Mouse (Mus musculus) lung, adult 2 months (tissue): ENCODE data around the gene Tgfbr3. TPM values are rescaled to one million over a fixed set of nuclear protein-coding genes. Genes with fewer than 3 reads are reported as not detected.

Source experiments
- DNase-seq: peaks from one replicate; pipeline ENCODE4 v3.0.0; 2022
- H3K4me1 ChIP-seq: fragments of 200-500 bp; 2 replicates; pipeline ENCODE4 v1.6.1; 2011; ENCODE audit warnings: low read length; ENCODE audit not compliant: control insufficient read depth, insufficient read depth
- H3K4me3 ChIP-seq: fragments of 200-500 bp; replicated peaks from 2 replicates; pipeline ENCODE3; 2011; ENCODE audit warnings: low read depth, mild to moderate bottlenecking, control low read depth, low read length; ENCODE audit errors: extremely low read depth
- CTCF ChIP-seq: fragments of 200-500 bp; IDR thresholded peaks from 2 replicates; pipeline ENCODE4 v1.5.1; 2011; ENCODE audit warnings: mild to moderate bottlenecking, low read length, control low read depth; ENCODE audit not compliant: insufficient read depth
- POLR2A ChIP-seq: fragments of 200-500 bp; IDR thresholded peaks from 2 replicates; pipeline ENCODE4 v1.6.1; 2011; ENCODE audit warnings: low read depth, mild to moderate bottlenecking, control low read depth, low read length, borderline replicate concordance; ENCODE audit errors: extremely low read depth
- WGBS: fragments of 180-500 bp; shearing (Covaris S2); methylation state at CpG from one replicate; pipeline ENCODE4 v1.1.7; 2018; 5-methylcytosine and 5-hydroxymethylcytosine counted together
- polyA plus RNA-seq: library from polyadenylated mRNA; depleted of rRNA; stranded (reverse); fragments of >200 nt; gene quantifications from 2 replicates; pipeline ENCODE4 v1.2.3, GENCODE M21; 2012

Tgfbr3 gene
- polyA plus RNA-seq, 1 experiment = 47.3 TPM

DNA sequence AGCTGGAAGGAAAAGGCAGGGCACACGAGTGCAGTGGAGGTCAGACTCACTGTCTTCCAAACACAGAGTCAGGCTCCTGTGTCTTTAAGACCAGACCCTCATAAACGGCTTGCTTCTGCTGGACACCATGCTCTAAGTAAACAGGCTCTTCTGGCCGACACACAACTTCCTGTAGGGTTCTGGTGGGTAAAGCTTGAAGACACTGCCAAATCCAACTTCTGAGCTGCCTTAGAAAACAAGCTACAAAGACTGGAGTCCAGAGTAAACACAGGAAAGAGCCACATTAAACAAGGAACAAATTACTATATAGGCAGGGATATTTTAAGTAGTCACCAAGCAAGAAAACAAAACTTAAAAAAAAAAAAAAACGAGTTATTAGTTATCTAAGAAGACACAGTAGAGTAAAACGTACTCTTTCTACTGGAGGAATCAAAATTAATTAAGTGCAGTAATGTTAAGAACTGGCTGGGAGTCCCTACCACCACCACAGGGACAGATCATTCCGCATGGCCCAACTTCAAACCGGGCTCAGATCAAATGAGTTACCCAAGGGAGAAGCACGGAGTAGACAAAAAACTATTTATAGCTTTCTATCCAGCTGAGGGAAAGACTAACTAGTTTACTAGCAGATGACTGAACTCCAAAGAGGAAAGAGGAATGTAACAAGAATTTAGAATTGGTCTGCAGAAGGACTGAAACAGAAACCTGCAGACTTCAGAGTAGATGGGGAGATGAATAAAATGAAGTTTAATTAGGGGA is 86.4 kb downstream of the Tgfbr3 start:
- TF ChIP-seq POLR2A (no peak), CTCF (no peak)
- WGBS = 11% methylated on average over 8 of the region's 8 CpGs
- Histone ChIP-seq H3K4me1 (peaks cover 24% of the 10 kb centered on the region), H3K4me3 (no peak overlapping the region)
- DNase-seq = peak; percentile 24

DNA sequence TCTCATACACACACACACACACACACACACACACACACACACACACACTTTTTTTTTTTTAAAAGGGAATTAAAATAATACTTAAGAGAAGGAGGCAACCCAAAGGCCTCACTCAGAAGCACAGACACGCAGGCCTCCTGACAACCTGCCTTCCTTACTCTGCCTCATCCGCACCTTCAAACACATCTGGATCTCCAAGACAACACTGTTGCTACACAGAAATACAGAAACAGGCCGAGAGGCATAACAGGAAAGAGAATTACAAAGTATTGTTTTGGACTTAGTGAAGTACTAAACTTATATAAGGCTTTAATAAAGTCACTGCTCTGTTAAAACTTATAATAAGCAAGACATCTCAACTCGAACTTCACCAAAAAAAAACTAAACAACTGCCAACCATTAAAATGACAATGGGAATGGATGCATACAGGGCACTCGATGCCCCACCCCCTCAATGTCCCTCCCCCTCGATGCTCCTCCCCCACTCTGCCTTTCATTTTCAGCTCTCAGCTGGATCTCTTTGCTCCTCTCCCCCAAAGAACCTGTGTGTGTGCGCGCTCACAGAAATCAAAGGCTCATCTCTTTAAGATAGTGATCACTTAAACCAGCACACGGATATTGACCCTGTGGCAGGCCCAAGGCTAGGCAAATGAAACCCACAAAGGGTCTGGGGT is 87.8 kb downstream of the Tgfbr3 start:
- no peak for TF ChIP-seq CTCF
- TF ChIP-seq POLR2A = no peak
- no peak for DNase-seq
- WGBS = 51% methylated on average over 9 of the region's 9 CpGs
- Histone ChIP-seq H3K4me1 (peaks cover 24% of the 10 kb centered on the region), H3K4me3 (no peak overlapping the region)

DNA sequence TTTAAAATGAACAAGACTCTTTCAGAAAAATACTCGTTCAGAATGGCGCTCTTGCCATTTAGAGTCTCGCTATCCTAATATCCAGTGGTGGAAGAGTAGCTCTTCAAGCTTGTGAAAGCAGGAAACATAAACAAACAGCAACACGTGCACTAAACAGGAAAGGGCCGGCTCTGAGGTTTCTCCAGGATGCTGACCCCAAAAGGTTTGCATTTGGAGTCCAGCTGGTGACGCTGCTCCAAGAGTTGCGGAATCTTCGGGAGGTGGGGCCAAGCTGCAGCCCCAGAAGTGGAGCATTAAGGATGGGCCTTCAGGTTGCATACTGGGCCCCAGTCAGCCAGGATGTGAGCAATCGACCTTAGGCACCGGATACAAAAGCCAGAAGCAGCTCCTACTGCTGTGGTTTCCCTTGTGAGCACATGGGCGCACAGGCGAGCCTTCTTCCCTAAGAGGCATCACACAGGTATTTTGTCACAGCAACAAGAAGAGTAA is 88.5 kb downstream of the Tgfbr3 start:
- TF ChIP-seq CTCF (no peak), POLR2A (no peak)
- WGBS = 37% methylated on average over 12 of the region's 12 CpGs
- no peak overlapping the region for H3K4me3 ChIP-seq
- DNase-seq = peak; percentile 28
- peaks cover 27% of the 10 kb centered on the region for H3K4me1 ChIP-seq

DNA sequence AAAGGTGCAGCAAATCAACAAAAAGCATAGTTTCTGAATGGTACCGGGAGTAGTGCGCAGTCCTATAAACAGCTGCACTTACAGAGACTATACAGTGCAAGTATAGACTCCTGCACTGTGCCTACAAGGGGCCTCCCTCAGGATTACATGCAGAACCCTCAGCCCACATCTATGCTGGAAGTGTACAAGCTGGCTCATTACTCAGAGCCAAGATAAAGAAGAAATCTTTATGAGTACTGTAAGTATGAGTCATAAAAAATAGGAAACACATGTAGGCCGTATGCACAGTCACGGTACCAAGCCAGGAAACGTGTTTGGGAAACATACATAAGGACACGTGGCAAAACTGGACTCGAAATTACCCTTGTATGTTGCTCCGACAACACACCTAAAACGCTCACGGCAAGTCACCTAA is 89.2 kb downstream of the Tgfbr3 start:
- no peak for TF ChIP-seq CTCF
- TF ChIP-seq POLR2A = no peak
- DNase-seq = no peak
- H3K4me3 ChIP-seq = no peak overlapping the region

DNA sequence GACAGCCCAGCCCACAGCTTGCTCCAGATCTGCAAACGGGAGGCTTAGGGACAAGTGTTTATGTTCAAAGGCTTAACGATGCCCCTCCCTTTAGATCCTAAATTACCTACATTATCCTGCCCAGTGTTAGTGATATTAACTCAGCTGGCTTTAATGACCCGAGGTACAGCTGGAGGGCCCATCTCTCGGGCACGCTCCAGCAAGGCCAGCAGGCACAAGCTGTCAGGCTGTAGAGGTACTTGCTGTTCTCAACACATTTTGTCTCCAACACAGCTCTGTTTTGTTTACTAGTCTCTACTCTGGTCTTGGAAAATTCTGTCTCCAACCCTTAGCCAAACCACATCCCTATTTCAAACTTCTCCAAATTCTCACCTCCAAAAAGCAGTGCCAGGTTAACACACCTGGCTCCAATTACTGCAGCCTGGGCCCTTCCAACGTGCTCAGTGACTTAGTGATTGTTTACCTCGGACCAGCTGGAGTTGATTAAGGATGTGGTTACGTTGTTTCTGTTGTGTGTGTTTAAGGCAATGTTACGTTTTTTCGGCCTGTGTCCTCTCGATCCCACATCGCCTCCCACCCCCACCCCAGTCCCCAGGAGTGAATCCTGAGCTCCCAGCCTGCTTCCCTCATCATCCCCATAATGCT is 93.6 kb downstream of the Tgfbr3 start:
- DNase-seq = no peak
- Histone ChIP-seq H3K4me1 (peaks cover 13% of the 10 kb centered on the region), H3K4me3 (no peak overlapping the region)
- 44% methylated on average over 12 of the region's 12 CpGs for WGBS
- no peak for TF ChIP-seq POLR2A
- no peak for TF ChIP-seq CTCF

More for the DNA sequence above, 89.2 kb downstream of the Tgfbr3 start:
- H3K4me1 ChIP-seq = peaks cover 32% of the 10 kb centered on the region
- WGBS = 46% methylated on average over 10 of the region's 10 CpGs

DNA sequence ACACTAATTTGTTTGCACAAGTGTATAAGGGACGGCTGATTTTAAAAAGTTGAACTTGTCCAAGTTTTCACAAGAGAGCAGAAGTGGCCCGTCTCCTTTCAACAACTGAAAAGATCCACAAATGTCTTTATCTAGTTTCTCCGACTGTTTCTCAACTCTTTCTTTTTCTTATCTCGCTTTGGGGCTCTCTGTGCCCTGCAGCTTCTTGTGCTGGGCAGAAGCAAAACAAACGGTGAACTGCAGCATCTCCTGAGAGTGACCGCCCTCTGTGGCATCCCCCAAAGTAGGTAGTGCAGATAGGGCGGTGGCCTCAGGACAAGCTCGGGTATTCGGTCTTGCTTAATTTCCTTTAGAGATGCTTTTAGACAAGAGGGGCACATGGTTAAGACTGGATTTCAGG is 96.3 kb downstream of the Tgfbr3 start:
- DNase-seq = no peak
- 72% methylated on average over 9 of the region's 9 CpGs for WGBS
- TF ChIP-seq CTCF (no peak), POLR2A (no peak)
- Histone ChIP-seq H3K4me3 (no peak overlapping the region), H3K4me1 (peaks cover 8% of the 10 kb centered on the region)

DNA sequence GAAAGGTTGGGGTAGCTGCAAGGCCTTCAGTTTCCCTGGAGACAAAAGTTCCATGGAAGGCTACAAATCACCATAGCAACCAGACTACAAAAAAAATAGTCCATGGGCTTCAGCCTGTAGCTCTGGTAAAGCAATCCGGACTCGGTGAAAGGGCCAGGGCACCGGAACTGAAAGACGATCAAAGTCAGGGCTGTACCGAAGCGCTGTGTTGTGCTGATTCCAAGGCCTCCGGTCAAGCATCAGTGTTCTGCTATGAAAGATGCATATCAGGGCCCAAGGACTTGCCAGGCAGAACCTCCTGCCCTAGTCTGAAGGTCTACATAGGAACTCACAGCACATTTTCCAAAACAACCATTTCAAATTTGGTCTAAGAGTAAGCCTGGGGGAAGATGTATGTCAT is 97.1 kb downstream of the Tgfbr3 start:
- peaks cover 8% of the 10 kb centered on the region for H3K4me1 ChIP-seq
- no peak for DNase-seq
- WGBS = 87% methylated on average over 7 of the region's 7 CpGs

DNA sequence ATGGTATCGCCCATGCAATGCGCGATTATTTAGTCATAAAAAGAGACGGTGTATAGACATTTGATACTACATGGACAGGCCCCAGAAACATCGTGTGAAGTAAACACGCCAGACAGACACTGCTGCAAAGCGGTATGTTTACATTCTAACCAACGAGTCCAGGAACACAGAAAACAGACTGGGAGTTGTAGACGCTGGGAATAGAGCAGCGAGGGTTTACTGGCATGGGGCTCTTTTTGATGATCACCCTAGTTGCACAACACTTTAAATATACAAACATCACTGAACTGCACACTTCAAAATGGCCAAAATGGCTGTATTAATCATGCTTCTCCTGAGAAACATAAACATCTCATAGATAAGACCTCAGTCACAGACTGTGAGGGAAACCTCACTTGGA is 100.9 kb downstream of the Tgfbr3 start:
- WGBS = 42% methylated on average over 10 of the region's 10 CpGs
- DNase-seq = no peak
- Histone ChIP-seq H3K4me3 (no peak overlapping the region), H3K4me1 (no peaks in the 10 kb centered on the region)
- TF ChIP-seq CTCF (no peak), POLR2A (no peak)

More for the DNA sequence above, 97.1 kb downstream of the Tgfbr3 start:
- no peak overlapping the region for H3K4me3 ChIP-seq
- TF ChIP-seq CTCF (no peak), POLR2A (no peak)

DNA sequence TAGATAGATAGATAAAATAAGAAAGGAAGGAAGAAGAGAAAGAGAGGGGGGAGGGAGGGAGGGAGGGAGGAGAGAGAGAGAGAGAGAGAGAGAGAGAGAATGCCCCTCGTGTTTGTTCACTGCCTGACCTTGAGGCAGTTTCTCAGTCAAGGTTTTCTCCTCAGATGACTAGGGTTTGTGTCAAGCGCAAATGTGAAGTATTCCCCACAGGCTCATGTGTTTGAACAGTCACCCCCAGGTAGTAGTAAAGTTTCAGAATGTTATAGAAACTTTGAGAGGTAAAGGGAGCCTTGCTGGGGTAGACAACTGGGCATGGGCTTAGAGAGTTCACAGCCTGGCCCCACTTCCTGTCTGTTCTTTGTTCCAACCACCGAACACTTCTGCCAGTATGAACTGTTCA is 103.2 kb downstream of the Tgfbr3 start:
- Histone ChIP-seq H3K4me3 (no peak overlapping the region), H3K4me1 (no peaks in the 10 kb centered on the region; the same call in 1 of the 2 replicates)
- no peak for DNase-seq
- TF ChIP-seq POLR2A (no peak), CTCF (no peak)
- WGBS = 81% methylated on average over 3 of the region's 3 CpGs
